Mouse (Mus musculus) forebrain, embryonic 14.5 days (tissue): ENCODE results near the gene Arhgap4. TPM values are rescaled to one million over a fixed set of nuclear protein-coding genes. Genes with fewer than 3 reads are reported as not detected.

Experiments used
- ATAC-seq: fragments of 200-750 bp; cut with Nextera tagmentation; 2 replicates; pipeline ENCODE4 v1.8.0; 2017; ENCODE audit warnings: mild to moderate bottlenecking, moderate library complexity
- DNase-seq: peaks from one replicate; pipeline ENCODE4 v3.0.0-alpha.2; 2015; ENCODE audit warnings: low spot score
- H3K27ac ChIP-seq: fragments of 300-500 bp; sonication (generic); 2 replicates; pipeline ENCODE4 v1.5.1; 2014; ENCODE audit warnings: low read depth, mild to moderate bottlenecking, control low read depth, low read length, moderate library complexity
- H3K27me3 ChIP-seq: fragments of 300-500 bp; sonication (generic); replicated peaks from 2 replicates; pipeline ENCODE4 v1.6.1; 2014; ENCODE audit warnings: low read length, control low read depth, mixed read lengths; ENCODE audit not compliant: control insufficient read depth, insufficient read depth
- H3K36me3 ChIP-seq: fragments of 300-500 bp; sonication (generic); 2 replicates; pipeline ENCODE4 v1.6.1; 2014; ENCODE audit warnings: low read length, control low read depth; ENCODE audit not compliant: control insufficient read depth, insufficient read depth
- H3K4me1 ChIP-seq: fragments of 300-500 bp; sonication (generic); 2 replicates; pipeline ENCODE4 v1.6.1; 2014; ENCODE audit warnings: antibody characterized with exemption, low read length, control low read depth; ENCODE audit not compliant: control insufficient read depth, insufficient read depth
- H3K4me2 ChIP-seq: fragments of 300-500 bp; sonication (generic); 2 replicates; pipeline ENCODE4 v1.6.1; 2014; ENCODE audit warnings: mild to moderate bottlenecking, control low read depth, low read length
- H3K4me3 ChIP-seq: fragments of 300-500 bp; sonication (generic); 2 replicates; pipeline ENCODE4 v1.5.1; 2014; ENCODE audit warnings: low read depth, low read length, control low read depth
- H3K9ac ChIP-seq: fragments of 300-500 bp; sonication (generic); 2 replicates; pipeline ENCODE4 v1.6.1; 2014; ENCODE audit warnings: mild to moderate bottlenecking, low read length, control low read depth, moderate library complexity
- H3K9me3 ChIP-seq: fragments of 300-500 bp; sonication (generic); replicated peaks from 2 replicates; pipeline ENCODE4 v1.6.1; 2016; ENCODE audit warnings: low read length, control low read depth, mixed read lengths; ENCODE audit not compliant: control insufficient read depth
- WGBS: fragments of 180-500 bp; shearing (Covaris S2); extraction: QIAGEN DNeasy Blood & Tissue Kit; methylation state at CpG from one replicate; pipeline ENCODE4 v1.1.7; 2014; 5-methylcytosine and 5-hydroxymethylcytosine counted together
- polyA plus RNA-seq: library from polyadenylated mRNA; unstranded; fragments of >200 nt; fragmentation: Nextera tagmentation; extraction: Ambion mirVana; gene quantifications from 2 replicates; pipeline ENCODE4 v1.2.1, GENCODE M21; 2014

The Arhgap4 gene
- polyA plus RNA-seq, 1 experiment from 2014 or later, result 1.3 TPM

GRCm38 (mm10) chrX:73922550-73922882, 846 bp upstream of the Arhgap4 start:
- peak overlapping the region; percentile 55 for H3K9ac ChIP-seq
- no peaks in the 10 kb centered on the region for H3K9me3 ChIP-seq
- no peaks in the 10 kb centered on the region for H3K27me3 ChIP-seq
- no peak overlapping the region; the same call in 1 of the 2 replicates for H3K27ac ChIP-seq
- peak overlapping the region; percentile 54 for H3K4me3 ChIP-seq
- H3K4me2 ChIP-seq, result peak overlapping the region; percentile 62
- 0 out of 2 replicates have a peak, but pooled peaks cover 3% of the 10 kb centered on the region for H3K36me3 ChIP-seq
- no peaks in the 10 kb centered on the region; the same call in 1 of the 2 replicates for H3K4me1 ChIP-seq
- WGBS, result 82% methylated on average over 8 of the region's 8 CpGs
- DNase-seq (no peak), ATAC-seq (0 out of 2 replicates have a peak, but pooled peaks have one; percentile 5)

GRCm38 (mm10) chrX:73921285-73921822, 316 bp downstream of the Arhgap4 start:
- no peak for DNase-seq
- H3K9me3 ChIP-seq, result no peaks in the 10 kb centered on the region

GRCm38 (mm10) chrX:73918631-73919030, 3.0 kb downstream of the Arhgap4 start:
- DNase-seq (no peak), ATAC-seq (no peak)
- 0 out of 2 replicates have a peak, but pooled peaks cover 3% of the 10 kb centered on the region for H3K36me3 ChIP-seq
- H3K9ac ChIP-seq, result no peak overlapping the region
- no peaks in the 10 kb centered on the region for H3K9me3 ChIP-seq
- WGBS, result 89% methylated on average over 5 of the region's 5 CpGs
- no peaks in the 10 kb centered on the region for H3K27me3 ChIP-seq
- H3K4me2 ChIP-seq, result no peak overlapping the region
- no peak overlapping the region for H3K4me3 ChIP-seq
- no peak overlapping the region for H3K27ac ChIP-seq
- no peaks in the 10 kb centered on the region; the same call in 1 of the 2 replicates for H3K4me1 ChIP-seq

More at GRCm38 (mm10) chrX:73921285-73921822, 316 bp downstream of the Arhgap4 start:
- 37% methylated on average over 34 of the region's 34 CpGs for WGBS
- peak overlapping the region; percentile 70 for H3K9ac ChIP-seq
- no peaks in the 10 kb centered on the region; the same call in 1 of the 2 replicates for H3K4me1 ChIP-seq
- peak overlapping the region; percentile 54 for H3K4me3 ChIP-seq
- peak; percentile 45 for ATAC-seq
- 0 out of 2 replicates have a peak, but pooled peaks cover 3% of the 10 kb centered on the region for H3K36me3 ChIP-seq
- H3K27ac ChIP-seq, result peak overlapping the region; percentile 39; the same call in 1 of the 2 replicates
- no peaks in the 10 kb centered on the region for H3K27me3 ChIP-seq
- H3K4me2 ChIP-seq, result peak overlapping the region; percentile 66

- no peaks in the 10 kb centered on the region for H3K9me3 ChIP-seq
- no peaks in the 10 kb centered on the region; the same call in 1 of the 2 replicates for H3K4me1 ChIP-seq
- 0 out of 2 replicates have a peak, but pooled peaks cover 3% of the 10 kb centered on the region for H3K36me3 ChIP-seq
- ATAC-seq (no peak), DNase-seq (no peak)
- no peaks in the 10 kb centered on the region for H3K27me3 ChIP-seq
- no peak overlapping the region for H3K4me3 ChIP-seq
- no peak overlapping the region for H3K9ac ChIP-seq
- no peak overlapping the region for H3K4me2 ChIP-seq
- 73% methylated on average over 8 of the region's 8 CpGs for WGBS
- H3K27ac ChIP-seq, result no peak overlapping the region
Measured at GRCm38 (mm10) chrX:73916945-73917344, 4.7 kb downstream of the Arhgap4 start.

- Histone ChIP-seq H3K4me2 (peak overlapping the region; percentile 42), H3K4me1 (no peaks in the 10 kb centered on the region), H3K36me3 (0 out of 2 replicates have a peak, but pooled peaks cover 3% of the 10 kb centered on the region), H3K9me3 (no peaks in the 10 kb centered on the region), H3K27me3 (no peaks in the 10 kb centered on the region), H3K4me3 (peak overlapping the region; percentile 6; the same call in 1 of the 2 replicates), H3K9ac (peak overlapping the region; percentile 40; the same call in 1 of the 2 replicates), H3K27ac (peak overlapping the region; percentile 74)
- DNase-seq (peak; percentile 97), ATAC-seq (peak; percentile 98)
- 35% methylated on average over 31 of the region's 31 CpGs for WGBS
Measured at GRCm38 (mm10) chrX:73914827-73915703, 6.6 kb downstream of the Arhgap4 start.

GRCm38 (mm10) chrX:73911588-73911987, 10.1 kb downstream of the Arhgap4 start:
- H3K4me3 ChIP-seq, result no peak overlapping the region
- no peaks in the 10 kb centered on the region for H3K36me3 ChIP-seq
- no peaks in the 10 kb centered on the region for H3K9me3 ChIP-seq
- H3K4me1 ChIP-seq, result no peaks in the 10 kb centered on the region
- H3K4me2 ChIP-seq, result no peak overlapping the region
- ATAC-seq, result no peak
- H3K9ac ChIP-seq, result no peak overlapping the region
- WGBS, result 89% methylated on average over 2 of the region's 2 CpGs
- no peak for DNase-seq
- H3K27ac ChIP-seq, result no peak overlapping the region
- no peaks in the 10 kb centered on the region for H3K27me3 ChIP-seq

- Histone ChIP-seq H3K4me1 (no peaks in the 10 kb centered on the region), H3K4me2 (peak overlapping the region; percentile 25; the same call in 1 of the 2 replicates), H3K9me3 (no peaks in the 10 kb centered on the region), H3K27ac (no peak overlapping the region), H3K36me3 (no peaks in the 10 kb centered on the region), H3K4me3 (no peak overlapping the region), H3K27me3 (no peaks in the 10 kb centered on the region), H3K9ac (no peak overlapping the region)
- ATAC-seq, result no peak
- no peak for DNase-seq
- WGBS, result 32% methylated on average over 26 of the region's 26 CpGs
Measured at GRCm38 (mm10) chrX:73911156-73911555, 10.5 kb downstream of the Arhgap4 start.

- ATAC-seq, result no peak
- Histone ChIP-seq H3K36me3 (no peaks in the 10 kb centered on the region), H3K27me3 (no peaks in the 10 kb centered on the region), H3K4me3 (no peak overlapping the region), H3K9me3 (no peaks in the 10 kb centered on the region), H3K4me1 (no peaks in the 10 kb centered on the region), H3K4me2 (no peak overlapping the region), H3K9ac (no peak overlapping the region), H3K27ac (no peak overlapping the region)
- no peak for DNase-seq
Measured at GRCm38 (mm10) chrX:73910451-73910850, 11.2 kb downstream of the Arhgap4 start.
